Mouse (Mus musculus): ENCODE measurements around the gene Sema3e. TPM values are rescaled to one million over a fixed set of nuclear protein-coding genes. Genes with fewer than 3 reads are reported as not detected.

The Sema3e gene
- polyA plus RNA-seq, 1 experiment from 2014 or later = 0.02 TPM

GRCm38 (mm10) chr5:14033302-14033701 is 8.2 kb downstream of the Sema3e start:
- H3K4me3 ChIP-seq (ENCODE audit: low read depth, low read length) = no peak overlapping the region
- no peaks in the 10 kb centered on the region for H3K27me3 ChIP-seq (ENCODE audit: insufficient read depth, low read length)
- no peak for ATAC-seq
- WGBS (ENCODE audit: insufficient replicate concordance) = 29% methylated on average over 3 of the region's 3 CpGs
- TF ChIP-seq EP300 (IDR thresholded peaks at IDR 0.05; ENCODE audit: low read depth) (no peak), CTCF (IDR thresholded peaks at IDR 0.05; ENCODE audit: low read depth) (no peak)
- no peaks in the 10 kb centered on the region for H3K4me1 ChIP-seq (ENCODE audit: insufficient read depth)
- no peak overlapping the region for H3K27ac ChIP-seq (ENCODE audit: low read depth)
- DNase-seq = no peak
- H3K36me3 ChIP-seq (replicated peaks; ENCODE audit: insufficient read depth, low read length) = no peaks in the 10 kb centered on the region
- no peaks in the 10 kb centered on the region for H3K9me3 ChIP-seq (ENCODE audit: low read length)
- no peak overlapping the region for H3K4me2 ChIP-seq (ENCODE audit: low read depth, low read length)
- no peak overlapping the region for H3K9ac ChIP-seq (replicated peaks)

GRCm38 (mm10) chr5:14038813-14039496 is 13.9 kb downstream of the Sema3e start:
- WGBS (ENCODE audit: insufficient replicate concordance) = 32% methylated on average over 9 of the region's 9 CpGs
- no peak for ATAC-seq

GRCm38 (mm10) chr5:14040208-14040607 is 15.1 kb downstream of the Sema3e start:
- 18% methylated on average over 4 of the region's 4 CpGs for WGBS (ENCODE audit: insufficient replicate concordance)

More at GRCm38 (mm10) chr5:14038813-14039496, 13.9 kb downstream of the Sema3e start:
- H3K27ac ChIP-seq (ENCODE audit: low read depth) = no peak overlapping the region
- H3K36me3 ChIP-seq (replicated peaks; ENCODE audit: insufficient read depth, low read length) = no peaks in the 10 kb centered on the region
- H3K27me3 ChIP-seq (ENCODE audit: insufficient read depth, low read length) = no peaks in the 10 kb centered on the region
- H3K4me3 ChIP-seq (ENCODE audit: low read depth, low read length) = no peak overlapping the region
- TF ChIP-seq CTCF (IDR thresholded peaks at IDR 0.05; ENCODE audit: low read depth) = no peak
- TF ChIP-seq EP300 (IDR thresholded peaks at IDR 0.05; ENCODE audit: low read depth) = no peak
- no peaks in the 10 kb centered on the region for H3K9me3 ChIP-seq (ENCODE audit: low read length)
- no peak overlapping the region for H3K9ac ChIP-seq (replicated peaks)
- DNase-seq = no peak
- no peaks in the 10 kb centered on the region for H3K4me1 ChIP-seq (ENCODE audit: insufficient read depth)
- H3K4me2 ChIP-seq (ENCODE audit: low read depth, low read length) = no peak overlapping the region

GRCm38 (mm10) chr5:14043116-14043515 is 18.0 kb downstream of the Sema3e start:
- H3K4me1 ChIP-seq (ENCODE audit: insufficient read depth) = no peaks in the 10 kb centered on the region
- no peak overlapping the region for H3K9ac ChIP-seq (replicated peaks)
- H3K36me3 ChIP-seq (replicated peaks; ENCODE audit: insufficient read depth, low read length) = no peaks in the 10 kb centered on the region
- ATAC-seq = no peak
- H3K4me3 ChIP-seq (ENCODE audit: low read depth, low read length) = no peak overlapping the region
- H3K27ac ChIP-seq (ENCODE audit: low read depth) = no peak overlapping the region
- no peaks in the 10 kb centered on the region for H3K27me3 ChIP-seq (ENCODE audit: insufficient read depth, low read length)
- no peak for TF ChIP-seq EP300 (IDR thresholded peaks at IDR 0.05; ENCODE audit: low read depth)
- no peak for DNase-seq
- WGBS (ENCODE audit: insufficient replicate concordance) = 72% methylated on average over 5 of the region's 5 CpGs
- H3K9me3 ChIP-seq (ENCODE audit: low read length) = no peaks in the 10 kb centered on the region
- no peak overlapping the region for H3K4me2 ChIP-seq (ENCODE audit: low read depth, low read length)

More at GRCm38 (mm10) chr5:14040208-14040607, 15.1 kb downstream of the Sema3e start:
- Histone ChIP-seq H3K4me2 (ENCODE audit: low read depth, low read length) (no peak overlapping the region), H3K9ac (replicated peaks) (no peak overlapping the region), H3K9me3 (ENCODE audit: low read length) (no peaks in the 10 kb centered on the region), H3K4me3 (ENCODE audit: low read depth, low read length) (no peak overlapping the region), H3K4me1 (ENCODE audit: insufficient read depth) (no peaks in the 10 kb centered on the region), H3K27me3 (ENCODE audit: insufficient read depth, low read length) (no peaks in the 10 kb centered on the region), H3K36me3 (replicated peaks; ENCODE audit: insufficient read depth, low read length) (no peaks in the 10 kb centered on the region), H3K27ac (ENCODE audit: low read depth) (no peak overlapping the region)
- DNase-seq (no peak), ATAC-seq (no peak)
- TF ChIP-seq CTCF (IDR thresholded peaks at IDR 0.05; ENCODE audit: low read depth) (no peak), EP300 (IDR thresholded peaks at IDR 0.05; ENCODE audit: low read depth) (no peak)

GRCm38 (mm10) chr5:14043983-14044382 is 18.9 kb downstream of the Sema3e start:
- Histone ChIP-seq H3K4me1 (ENCODE audit: insufficient read depth) (no peaks in the 10 kb centered on the region), H3K9ac (replicated peaks) (no peak overlapping the region), H3K4me3 (ENCODE audit: low read depth, low read length) (no peak overlapping the region), H3K4me2 (ENCODE audit: low read depth, low read length) (no peak overlapping the region), H3K9me3 (ENCODE audit: low read length) (no peaks in the 10 kb centered on the region), H3K27ac (ENCODE audit: low read depth) (no peak overlapping the region), H3K36me3 (replicated peaks; ENCODE audit: insufficient read depth, low read length) (no peaks in the 10 kb centered on the region), H3K27me3 (ENCODE audit: insufficient read depth, low read length) (no peaks in the 10 kb centered on the region)
- ATAC-seq (no peak), DNase-seq (no peak)
- WGBS (ENCODE audit: insufficient replicate concordance) = 74% methylated on average over 6 of the region's 6 CpGs
- no peak for TF ChIP-seq EP300 (IDR thresholded peaks at IDR 0.05; ENCODE audit: low read depth)
- TF ChIP-seq CTCF (IDR thresholded peaks at IDR 0.05; ENCODE audit: low read depth) = no peak

- H3K4me1 ChIP-seq (ENCODE audit: insufficient read depth) = no peaks in the 10 kb centered on the region
- no peak for DNase-seq
- H3K4me2 ChIP-seq (ENCODE audit: low read depth, low read length) = no peak overlapping the region
- no peak for ATAC-seq
- no peaks in the 10 kb centered on the region for H3K36me3 ChIP-seq (replicated peaks; ENCODE audit: insufficient read depth, low read length)
- H3K27ac ChIP-seq (ENCODE audit: low read depth) = no peak overlapping the region
- 41% methylated on average over 7 of the region's 7 CpGs for WGBS (ENCODE audit: insufficient replicate concordance)
- no peak overlapping the region for H3K4me3 ChIP-seq (ENCODE audit: low read depth, low read length)
- H3K9me3 ChIP-seq (ENCODE audit: low read length) = no peaks in the 10 kb centered on the region
- H3K27me3 ChIP-seq (ENCODE audit: insufficient read depth, low read length) = no peaks in the 10 kb centered on the region
- H3K9ac ChIP-seq (replicated peaks) = no peak overlapping the region
- TF ChIP-seq CTCF (IDR thresholded peaks at IDR 0.05; ENCODE audit: low read depth) (no peak), EP300 (IDR thresholded peaks at IDR 0.05; ENCODE audit: low read depth) (no peak)
Measured at GRCm38 (mm10) chr5:14048660-14049059, 23.6 kb downstream of the Sema3e start.
